Mouse (Mus musculus) kidney, postnatal 4 days (tissue): ENCODE results near the gene Fbxw5.

ENCODE experiments used
- DNase-seq, 2 experiments: peaks; one replicate each; pipeline ENCODE4 v3.0.0; 2021; ENCODE audit warnings: mixed read lengths in 2 of 2

Gene Fbxw5

DNA sequence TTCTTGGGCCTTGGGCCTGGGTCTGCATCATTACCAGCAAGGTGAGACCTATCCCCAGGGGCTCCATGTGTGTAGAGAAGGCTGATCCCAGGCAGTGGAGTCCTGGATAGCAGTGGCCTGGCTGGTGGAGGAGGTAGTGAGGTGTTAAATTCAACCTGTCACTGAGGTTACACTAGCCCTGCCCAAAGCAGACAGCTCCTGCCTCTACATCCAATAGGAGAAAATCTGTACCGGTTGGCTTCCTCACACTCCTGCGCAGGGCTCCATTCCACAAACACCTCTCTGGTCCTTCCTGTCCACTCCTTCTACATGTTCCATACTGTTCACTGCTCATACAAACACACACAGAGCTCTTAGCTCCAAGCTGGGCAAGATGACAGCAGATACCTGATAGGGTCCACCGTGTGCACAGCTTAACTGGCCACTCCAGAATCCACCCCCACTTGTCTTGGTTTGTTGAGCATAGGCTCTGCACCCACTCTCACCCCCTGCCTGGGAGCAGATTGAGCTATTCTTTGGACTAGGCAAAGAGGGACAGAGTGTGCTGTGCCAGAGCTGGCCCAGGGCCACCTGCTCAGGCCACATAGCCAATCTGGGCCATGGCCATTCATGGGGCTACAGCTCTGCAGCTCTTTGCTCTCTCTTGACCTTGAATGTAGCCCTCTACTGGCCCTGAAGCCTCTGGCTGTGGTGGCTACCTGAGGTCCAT is 22.4 kb upstream of the Fbxw5 start:
- no peak for DNase-seq

DNA sequence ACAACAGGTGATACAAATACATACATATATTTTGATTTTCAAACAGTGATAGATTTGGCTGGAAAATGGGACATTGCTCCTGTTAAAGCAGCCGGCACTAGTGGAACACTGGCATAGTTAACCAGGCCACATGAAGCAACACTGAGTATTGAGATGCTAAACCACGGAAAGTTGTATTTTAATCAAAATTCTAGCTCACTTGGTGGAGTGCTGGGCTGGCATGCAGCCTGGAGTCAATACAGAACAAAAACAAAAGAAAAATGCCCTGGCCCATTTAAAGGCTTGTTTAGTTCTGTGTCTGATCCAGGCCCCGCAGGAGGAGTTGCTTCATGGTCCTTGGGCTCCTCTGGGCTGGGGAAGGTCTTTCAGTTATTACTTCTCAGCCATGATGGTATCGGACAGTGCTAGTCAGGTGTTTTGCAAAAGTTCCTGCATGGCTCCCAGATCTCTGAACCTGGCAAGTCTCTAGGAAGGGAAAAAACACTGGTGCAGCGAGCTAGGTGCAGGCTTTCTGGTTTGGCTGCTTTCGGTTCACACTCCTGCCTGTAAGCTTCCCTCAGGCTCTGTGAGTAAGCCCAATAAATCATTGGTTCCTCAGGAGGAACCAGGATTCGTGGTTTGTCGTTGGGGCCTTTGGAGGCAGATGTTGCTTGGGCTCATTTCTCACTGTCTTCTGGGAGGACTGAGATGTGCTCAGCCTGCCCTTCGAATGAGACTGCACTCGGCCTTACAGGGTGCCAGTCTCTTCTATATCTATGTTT is 20.8 kb upstream of the Fbxw5 start:
- DNase-seq: no peak

DNA sequence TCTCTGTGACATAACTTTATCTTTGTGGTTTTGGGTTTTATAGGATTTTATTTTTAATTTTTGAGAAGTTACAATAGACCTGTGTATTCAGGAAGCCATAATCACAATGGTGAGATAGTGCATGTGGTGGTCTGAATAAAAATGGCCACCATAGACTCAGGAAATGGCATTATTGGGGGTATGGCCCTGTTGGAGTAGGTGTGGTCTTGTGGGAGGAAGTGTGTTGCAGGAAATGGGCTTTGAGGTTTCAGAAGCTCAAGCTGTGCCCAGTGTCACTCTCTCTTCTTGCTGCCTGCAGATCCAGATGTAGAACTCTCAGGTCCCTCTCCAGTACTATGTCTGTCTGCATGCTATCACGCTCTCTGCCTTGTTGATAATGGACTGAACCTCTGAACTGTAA is 20.0 kb upstream of the Fbxw5 start:
- no peak for DNase-seq

DNA sequence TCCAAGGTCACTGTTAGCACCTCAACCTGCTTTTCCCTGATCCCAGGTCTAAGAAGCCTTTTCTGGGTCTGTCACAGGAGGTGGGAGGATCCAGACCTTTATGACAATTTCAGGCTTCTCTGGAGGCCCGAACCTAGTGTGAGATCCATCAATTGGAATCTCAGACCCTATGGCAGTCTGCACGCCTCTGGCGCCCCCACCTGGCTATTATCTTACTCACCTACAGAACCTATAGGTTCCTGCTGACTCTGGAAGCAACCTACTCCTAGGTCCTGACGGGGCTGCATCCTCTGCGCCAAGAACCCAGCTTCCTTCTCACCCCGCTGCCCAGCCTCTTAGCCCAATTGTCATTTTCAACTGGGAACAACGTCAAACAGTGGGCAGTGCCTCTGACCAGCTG is 17.6 kb upstream of the Fbxw5 start:
- peak; percentile 53 to 67 for DNase-seq

DNA sequence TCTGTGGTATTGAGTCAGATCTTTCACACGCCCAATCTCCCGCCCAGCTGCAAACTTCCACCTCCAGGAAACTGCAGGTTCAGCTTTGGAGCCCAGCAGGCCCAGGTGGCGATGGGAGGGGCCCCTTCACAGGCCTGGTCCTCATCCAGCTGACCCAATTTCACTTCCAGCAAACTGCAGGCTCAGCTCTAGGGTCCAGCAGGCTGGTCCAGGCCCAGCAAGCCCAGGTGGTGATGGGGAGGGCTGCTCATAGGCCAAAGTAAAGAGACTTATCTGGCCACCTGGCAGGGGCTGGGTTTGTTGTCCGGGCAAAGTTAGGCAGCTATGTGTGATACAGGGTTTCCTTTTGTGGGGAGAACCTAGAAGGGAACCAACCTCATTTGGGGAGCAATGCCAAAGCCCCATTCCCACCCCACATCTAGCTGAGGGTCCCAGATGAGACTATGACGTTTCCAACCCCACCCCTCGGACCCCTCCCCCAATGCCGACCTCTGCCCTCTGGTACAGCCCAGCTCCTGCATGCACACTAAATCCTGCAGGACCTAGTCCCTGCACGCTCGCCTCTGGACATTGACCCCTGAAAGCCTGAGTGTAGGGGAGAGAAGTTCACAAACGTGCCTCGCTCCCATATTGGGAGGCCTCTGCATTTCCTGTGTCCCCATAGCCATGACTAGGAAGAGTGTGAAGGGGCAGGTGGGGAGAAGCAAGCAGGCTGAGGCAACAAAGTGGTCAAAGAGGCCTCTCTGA is 15.5 kb upstream of the Fbxw5 start:
- peak in 1 of 2 experiments; percentile 28 for DNase-seq

DNA sequence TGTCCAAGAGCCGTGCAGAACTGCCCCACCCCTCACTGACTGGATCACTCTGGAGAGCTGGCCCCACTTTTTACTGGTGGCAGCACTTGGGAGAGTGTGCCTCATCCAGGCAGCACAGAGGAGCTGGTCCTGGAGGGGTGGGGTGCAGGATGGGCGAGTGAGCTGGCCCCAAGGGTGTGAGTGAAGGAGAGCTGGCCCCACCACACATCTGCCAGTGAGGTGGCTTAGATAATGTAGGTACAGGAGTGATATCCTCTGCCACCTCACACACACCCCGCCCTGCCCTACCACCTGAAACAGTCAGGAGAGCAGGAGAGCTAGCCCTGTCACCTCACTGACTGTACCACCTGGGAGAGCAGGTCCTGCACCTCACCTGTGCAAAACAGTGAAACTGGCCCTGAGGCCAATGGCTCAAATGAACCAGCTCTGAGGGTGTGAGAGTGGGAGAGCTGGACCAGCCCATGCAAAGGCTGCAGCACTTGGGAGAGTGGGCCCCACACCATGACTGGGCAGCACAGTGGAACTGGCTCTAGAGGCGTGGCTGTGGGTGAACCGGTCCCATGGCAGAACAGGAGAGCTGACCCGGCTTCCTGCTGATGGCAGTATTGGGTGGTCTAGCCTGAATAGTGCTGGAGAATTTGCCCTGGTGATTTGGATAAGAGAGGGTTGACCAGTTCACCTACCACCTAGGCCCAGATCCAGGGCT is 12.4 kb upstream of the Fbxw5 start:
- no peak for DNase-seq

DNA sequence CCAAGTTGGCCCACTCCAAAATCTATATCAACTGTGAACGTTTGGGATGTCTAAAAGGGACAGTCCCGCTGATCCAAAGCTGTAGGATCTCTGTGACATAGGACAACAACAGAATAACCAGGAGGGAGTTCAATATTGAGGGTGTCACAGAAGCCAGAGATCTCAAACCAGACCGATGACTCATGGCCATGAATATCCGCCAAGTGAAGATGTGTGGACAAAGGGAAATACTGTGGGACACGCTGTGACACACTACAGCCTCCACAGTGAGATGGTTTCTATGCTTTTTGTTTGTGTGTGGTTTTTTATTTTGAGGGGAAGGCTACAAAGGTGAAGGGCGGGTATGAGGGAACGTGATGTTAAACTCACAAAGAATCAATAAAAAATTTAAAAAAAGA is 11.9 kb upstream of the Fbxw5 start:
- no peak for DNase-seq

DNA sequence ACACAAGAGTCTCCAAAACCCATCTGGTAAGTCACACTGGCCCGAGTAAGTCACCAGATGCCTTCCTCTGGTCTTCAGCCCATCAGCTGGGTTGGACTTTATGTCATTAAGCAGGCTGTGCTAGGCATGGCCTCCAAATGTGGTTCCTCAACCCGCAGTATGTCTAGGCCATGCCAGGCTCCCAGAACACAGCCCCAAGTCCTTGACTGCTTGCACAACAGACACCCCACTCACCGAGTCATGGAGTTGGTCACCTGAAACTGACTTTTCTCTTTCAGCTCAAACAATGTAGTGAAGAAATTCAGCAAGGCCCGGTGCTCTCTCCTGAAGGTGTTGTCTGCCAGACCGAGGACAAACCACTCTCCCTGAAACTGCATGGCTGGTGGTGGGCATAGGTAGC is 7.6 kb upstream of the Fbxw5 start:
- DNase-seq: no peak

DNA sequence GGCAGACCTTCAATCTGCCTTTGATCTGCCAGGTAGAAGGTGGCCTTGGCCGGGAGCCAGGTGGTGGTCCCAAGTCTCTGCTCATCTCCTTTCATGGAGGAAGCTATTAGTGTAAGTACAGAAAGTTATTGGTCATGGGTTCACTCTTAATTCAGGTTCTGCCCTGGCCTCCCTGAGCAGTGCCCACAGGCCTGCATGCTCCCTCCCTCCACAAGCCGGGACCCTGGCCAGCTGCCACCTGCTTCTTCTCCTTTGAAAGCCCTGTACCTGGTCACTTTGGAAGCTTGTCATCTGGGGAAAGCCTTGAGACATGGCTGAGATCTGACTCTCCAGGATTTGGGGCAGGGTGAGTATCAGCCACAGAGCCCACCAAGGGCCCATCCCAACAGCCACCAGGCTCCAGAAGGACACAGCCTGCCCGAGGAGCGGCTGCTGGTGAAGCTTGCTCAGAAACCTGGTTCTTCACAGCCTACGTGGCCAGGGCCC is 7.0 kb upstream of the Fbxw5 start, which contains the start of gene Lcn12:
Lcn12 (minus strand) TSS at position 436 of the 486 bp plus-strand sequence.
- DNase-seq: no peak

DNA sequence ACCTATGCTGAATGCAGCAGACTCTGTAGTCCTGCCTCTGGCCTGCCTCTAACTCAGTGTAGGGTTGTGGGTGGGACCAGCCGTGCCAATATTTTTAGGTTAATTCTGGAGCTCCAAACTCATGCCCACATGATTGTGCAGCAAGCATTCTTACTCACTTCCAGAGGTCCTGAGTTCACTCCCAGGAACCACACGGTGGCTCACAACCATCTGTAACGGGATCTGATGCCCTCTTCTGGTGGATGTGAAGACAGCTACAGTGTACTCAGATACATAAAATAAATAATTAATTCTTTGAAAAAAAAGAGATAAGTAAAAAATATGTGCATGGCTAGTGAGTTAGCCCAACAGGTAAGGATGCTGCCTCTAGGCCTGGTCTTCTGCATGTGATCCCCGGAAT is 4.1 kb upstream of the Fbxw5 start:
- peak in 1 of 2 experiments; percentile 47 for DNase-seq

DNA sequence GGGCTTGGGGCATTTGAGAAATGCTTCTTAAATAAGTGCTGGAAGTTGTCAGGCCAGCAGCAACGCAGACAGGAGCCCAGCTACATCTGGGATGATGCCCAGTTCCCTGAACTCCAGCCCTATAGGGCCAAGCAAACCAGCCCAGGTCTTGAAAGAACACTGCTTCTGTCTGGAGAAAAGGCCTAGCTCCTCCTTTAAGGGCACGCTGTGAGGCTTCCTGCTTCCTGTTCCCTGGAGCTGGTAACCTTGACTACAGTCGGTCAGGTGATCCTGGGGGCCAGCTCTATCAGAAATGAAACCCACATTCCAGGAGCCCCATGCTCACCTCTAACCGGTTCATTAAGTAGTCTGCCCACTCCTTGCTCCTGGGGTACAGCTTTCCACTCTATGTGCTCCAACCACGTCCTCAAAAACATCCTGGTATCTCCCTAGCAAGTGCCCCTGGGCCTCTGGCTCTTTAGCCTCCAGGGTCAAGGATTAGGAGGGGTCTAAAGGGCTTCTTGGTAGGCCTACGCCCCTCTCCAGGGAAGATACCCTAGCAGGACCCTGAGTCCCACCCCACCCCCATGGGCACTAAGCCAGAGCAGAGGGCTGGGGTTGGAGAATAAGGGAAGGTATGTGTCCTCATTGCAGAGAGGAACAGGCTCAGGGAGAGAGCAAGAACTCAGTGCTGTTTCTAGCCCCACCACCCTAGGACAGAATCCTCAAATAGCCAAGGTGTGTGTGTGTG is 2.5 kb upstream of the Fbxw5 start:
- DNase-seq: peak in 1 of 2 experiments; percentile 19

DNA sequence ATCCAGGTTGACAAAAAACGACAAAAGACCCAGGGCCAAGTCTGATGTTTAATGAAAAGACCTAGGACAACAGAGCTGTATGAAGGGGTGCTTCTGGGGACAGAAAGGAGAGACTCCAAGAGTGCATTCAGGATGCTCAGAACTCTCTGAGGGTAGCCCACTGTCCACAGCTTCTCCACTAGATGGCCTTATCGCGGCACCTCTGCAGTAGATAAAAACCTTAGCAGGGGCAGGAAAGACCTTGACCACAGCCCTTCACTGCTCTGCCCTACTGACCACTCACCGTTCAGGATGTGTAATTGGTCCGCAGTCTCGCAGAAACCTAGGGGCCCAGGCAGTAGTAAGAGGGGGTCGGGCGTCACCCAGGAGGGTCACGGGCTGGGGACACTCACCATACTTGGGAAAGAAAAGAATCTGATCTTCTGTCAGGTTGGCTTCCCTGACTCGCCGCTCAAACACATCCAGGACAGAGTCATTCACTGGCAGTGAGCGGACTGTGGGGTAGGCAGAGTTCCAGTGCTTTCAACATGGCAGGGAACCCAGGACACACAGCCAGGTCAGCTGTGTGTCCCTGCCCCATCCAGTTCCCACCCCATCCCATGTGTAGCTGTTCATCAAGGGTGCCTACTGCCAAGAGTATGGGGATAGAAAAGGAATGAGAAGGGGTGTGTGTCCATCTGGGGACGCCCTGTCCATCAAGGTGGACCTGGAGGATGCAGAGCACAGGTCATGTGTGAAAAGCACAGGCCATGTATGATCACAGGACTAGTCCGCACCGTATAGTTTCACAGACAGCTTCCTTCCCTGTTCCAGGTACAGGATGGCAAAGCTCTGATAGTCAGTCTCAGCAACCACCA is 1.7 kb upstream of the Fbxw5 start:
- no peak for DNase-seq

DNA sequence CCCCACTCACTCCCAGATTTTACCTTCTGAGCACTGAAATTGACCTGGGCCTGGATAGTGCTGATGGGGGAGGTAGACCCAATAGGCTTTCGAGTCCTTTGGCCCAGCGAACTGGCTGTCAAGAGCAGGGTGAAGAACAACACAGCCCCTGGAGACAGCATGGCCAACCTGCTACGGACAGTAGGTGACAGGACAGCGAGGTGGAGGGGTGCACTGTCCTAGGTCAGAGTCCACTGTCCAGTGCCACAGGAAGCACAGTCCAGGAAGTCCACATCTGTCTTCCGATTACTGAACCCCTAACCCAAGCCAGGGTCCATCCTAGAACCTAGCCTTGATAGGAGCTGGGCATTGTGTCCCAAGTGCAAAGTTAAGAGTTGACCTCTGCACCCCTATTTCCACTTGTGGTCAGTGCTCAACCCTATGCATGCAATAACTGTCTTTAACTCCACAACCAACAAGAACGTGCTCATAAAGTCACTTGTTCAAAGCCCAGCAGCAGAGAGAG is 427 bp upstream of the Fbxw5 start:
- no peak for DNase-seq

DNA sequence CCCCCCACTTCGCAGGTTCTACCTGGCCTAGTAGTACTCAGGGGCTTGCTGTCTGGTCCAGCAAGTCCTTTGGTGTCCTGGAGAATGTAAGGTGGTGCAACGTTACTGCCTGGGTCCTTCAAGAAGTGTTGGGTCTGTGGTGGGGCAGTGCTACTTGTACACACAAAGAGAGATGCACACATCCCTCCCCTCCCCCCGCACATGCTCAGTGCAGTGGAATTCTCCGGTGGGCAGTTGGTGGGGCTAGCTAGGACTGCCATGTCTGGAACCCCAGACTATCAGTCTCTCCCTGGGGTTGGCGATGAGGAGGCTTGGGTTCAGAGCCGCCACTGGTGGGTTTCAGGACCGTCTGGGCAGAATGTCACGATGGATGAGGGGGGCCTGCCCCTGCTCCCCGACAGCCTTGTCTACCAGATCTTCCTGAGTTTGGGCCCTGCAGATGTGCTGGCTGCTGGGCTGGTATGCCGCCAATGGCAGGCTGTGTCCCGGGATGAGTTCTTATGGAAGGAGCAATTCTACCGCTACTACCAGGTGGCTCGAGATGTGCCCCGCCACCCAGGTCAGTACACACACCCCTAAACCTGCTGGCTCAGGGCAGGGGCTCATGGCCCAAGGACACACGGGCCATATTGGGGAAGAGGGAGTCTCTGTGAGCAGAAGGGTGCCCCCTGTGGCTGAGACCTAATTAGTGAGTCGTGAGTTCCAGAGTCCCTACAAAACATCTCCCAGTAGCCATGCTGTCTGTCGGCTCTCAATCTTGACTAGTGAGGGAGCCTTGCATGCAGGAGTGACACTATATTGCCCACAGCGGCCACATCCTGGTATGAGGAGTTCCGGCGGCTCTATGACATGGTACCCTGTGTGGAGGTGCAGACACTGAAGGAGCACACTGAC is 1.3 kb downstream of the Fbxw5 start, which contains the start of gene C8g:
C8g (minus strand) TSS at position 127 of the 894 bp plus-strand sequence.
- DNase-seq: peak in 1 of 2 experiments; percentile 35

DNA sequence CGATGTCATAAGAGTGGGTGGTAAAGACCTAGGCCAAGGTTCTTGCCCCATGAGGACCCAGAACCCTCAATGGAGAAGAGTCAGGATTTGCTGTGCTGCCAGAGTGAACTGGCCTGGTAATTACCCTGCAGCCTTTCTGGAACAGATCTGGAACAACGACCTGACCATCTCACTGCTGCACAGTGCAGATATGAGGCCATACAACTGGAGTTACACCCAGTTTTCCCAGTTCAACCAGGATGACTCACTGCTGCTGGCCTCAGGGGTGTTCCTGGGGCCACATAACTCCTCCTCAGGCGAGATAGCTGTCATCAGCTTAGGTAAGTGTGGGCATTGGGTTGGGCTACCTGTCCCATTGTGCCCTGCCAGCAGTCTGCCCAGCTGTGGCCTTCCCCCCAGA is 2.2 kb downstream of the Fbxw5 start:
- no peak for DNase-seq

DNA sequence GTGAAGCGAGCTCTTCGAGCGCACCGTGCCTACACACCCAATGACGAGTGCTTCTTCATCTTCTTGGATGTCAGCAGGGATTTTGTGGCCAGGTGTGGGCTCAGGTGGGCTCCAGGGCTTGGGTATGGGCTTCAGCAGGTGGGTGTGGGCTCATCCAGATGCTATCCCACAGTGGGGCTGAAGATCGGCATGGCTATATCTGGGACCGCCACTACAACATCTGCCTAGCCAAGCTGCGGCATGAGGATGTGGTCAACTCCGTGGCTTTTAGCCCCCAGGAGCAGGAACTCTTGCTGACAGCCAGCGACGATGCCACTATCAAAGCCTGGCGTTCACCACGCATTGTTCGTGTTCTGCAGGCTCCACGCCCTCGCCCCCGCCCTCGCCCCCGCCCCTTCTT is 4.0 kb downstream of the Fbxw5 start:
- no peak for DNase-seq

DNA sequence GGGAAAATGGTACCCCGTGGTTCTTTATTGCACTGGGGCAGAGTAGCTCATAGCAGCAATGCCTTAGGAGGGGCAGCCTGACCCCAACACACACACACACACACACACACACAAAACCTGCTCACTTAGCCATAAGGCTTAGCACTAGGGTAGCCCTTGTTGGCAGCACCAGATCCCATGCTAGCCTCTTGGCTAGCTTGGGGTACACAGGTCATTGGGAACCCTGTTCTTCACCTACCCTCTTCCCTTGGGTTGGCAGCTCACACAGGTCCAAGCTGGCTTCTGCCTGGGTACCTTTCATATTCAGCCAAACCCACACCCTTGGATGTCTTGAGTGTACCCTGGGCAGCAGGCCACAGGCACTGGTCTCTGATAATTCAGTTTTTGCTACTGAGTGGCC is 4.5 kb downstream of the Fbxw5 start:
- no peak for DNase-seq

DNA sequence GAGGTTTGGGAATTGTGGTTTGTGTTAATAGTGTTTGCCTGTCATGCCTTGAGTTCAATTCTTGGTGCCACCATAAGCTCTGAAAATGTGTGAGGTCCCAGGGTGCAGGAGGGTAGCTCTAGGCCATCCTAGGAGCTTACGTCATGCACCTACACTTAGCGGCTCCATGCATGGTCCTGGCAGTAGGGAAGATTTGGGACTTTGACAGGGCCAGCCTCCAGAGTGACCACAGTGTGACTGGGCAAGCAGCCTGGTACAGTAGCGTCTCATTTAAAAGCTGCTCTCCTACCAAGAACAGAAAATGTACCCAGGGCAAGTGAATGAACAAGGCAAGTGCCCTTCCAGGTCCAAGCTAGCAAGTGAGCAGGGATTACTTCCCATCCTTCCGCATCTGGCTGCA is 5.3 kb downstream of the Fbxw5 start:
- DNase-seq: no peak

DNA sequence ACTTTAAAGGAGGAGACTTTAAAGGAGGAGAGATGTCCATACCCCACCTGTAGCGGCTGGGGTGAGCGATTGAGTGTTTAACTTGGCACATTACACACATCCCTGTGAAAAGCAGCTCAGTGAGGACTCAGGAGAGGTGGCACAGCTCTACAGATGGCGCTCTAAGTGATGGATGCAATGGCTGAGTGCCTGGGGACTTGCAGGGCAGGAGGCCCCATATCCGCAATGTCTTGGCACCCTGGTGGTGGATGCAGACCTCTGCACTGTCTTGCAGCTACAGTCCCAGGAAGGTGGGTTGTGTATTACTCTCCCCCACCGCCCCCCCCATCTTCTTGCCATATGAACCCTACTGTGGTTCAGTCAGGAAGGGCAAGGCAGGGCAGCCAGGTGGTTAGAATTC is 6.4 kb downstream of the Fbxw5 start:
- peak; percentile 57 to 68 for DNase-seq

DNA sequence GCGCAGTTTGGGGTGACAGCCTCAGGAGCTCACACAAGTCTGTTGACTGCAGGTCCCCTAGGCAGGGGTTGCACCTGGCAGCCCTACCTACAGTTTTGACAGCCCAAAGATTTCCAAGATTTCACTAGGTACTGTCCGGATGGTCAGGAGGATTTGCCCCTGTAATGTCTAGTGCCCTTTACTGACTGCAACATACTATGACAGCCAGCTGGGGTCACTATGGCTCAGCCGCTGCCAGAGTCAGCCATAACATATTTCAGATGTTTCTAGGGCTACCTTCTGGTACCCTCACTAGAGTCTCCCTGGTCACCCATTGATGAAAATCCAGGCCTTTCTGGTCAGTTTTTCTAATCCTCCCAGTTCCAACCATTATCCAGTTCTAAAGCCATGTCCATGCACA is 9.4 kb downstream of the Fbxw5 start:
- DNase-seq: no peak
